Mouse (Mus musculus) limb, embryonic 12.5 days (tissue): ENCODE results near the gene Ugt1a9. TPM values are rescaled to one million over a fixed set of nuclear protein-coding genes. Genes with fewer than 3 reads are reported as not detected.

Source experiments
- ATAC-seq: fragments of 200-750 bp; cut with Nextera tagmentation; 2 replicates; pipeline ENCODE4 v1.8.0; 2017; ENCODE audit warnings: low read depth, moderate TSS enrichment; ENCODE audit not compliant: insufficient number of reproducible peaks, insufficient read depth, low FRiP score, low TSS enrichment
- H3K27ac ChIP-seq: fragments of 300-500 bp; sonication (generic); 2 replicates; pipeline ENCODE4 v1.5.1; 2016; ENCODE audit warnings: mild to moderate bottlenecking, moderate library complexity
- H3K27me3 ChIP-seq: fragments of 300-500 bp; sonication (generic); 2 replicates; pipeline ENCODE4 v1.6.1; 2016; ENCODE audit warnings: mild to moderate bottlenecking, moderate library complexity
- H3K36me3 ChIP-seq: fragments of 300-500 bp; sonication (generic); 2 replicates; pipeline ENCODE4 v1.6.1; 2016; ENCODE audit warnings: mild to moderate bottlenecking, moderate library complexity
- H3K4me1 ChIP-seq: fragments of 300-500 bp; sonication (generic); replicated peaks from 2 replicates; pipeline ENCODE4 v1.6.1; 2016
- H3K4me2 ChIP-seq: fragments of 300-500 bp; sonication (generic); 2 replicates; pipeline ENCODE4 v1.6.1; 2016; ENCODE audit warnings: mild to moderate bottlenecking, moderate library complexity
- H3K4me3 ChIP-seq: fragments of 300-500 bp; sonication (generic); replicated peaks from 2 replicates; pipeline ENCODE4 v1.5.1; 2016; ENCODE audit warnings: mild to moderate bottlenecking
- H3K9ac ChIP-seq: fragments of 300-500 bp; sonication (generic); replicated peaks from 2 replicates; pipeline ENCODE4 v1.6.1; 2016; ENCODE audit warnings: mild to moderate bottlenecking, moderate library complexity
- H3K9me3 ChIP-seq: fragments of 300-500 bp; sonication (generic); 2 replicates; pipeline ENCODE4 v1.6.1; 2016; ENCODE audit warnings: mild to moderate bottlenecking, moderate library complexity
- WGBS: fragments of 180-500 bp; shearing (Covaris S2); methylation state at CpG from one replicate; pipeline ENCODE4 v1.1.7; 2016; 5-methylcytosine and 5-hydroxymethylcytosine counted together
- polyA plus RNA-seq: library from polyadenylated mRNA; unstranded; fragments of >200 nt; fragmentation: Nextera tagmentation; extraction: Ambion mirVana; gene quantifications from 2 replicates; pipeline ENCODE4 v1.2.1, GENCODE M21; 2016

The Ugt1a9 gene
- polyA plus RNA-seq, 1 experiment from 2014 or later: not detected

DNA sequence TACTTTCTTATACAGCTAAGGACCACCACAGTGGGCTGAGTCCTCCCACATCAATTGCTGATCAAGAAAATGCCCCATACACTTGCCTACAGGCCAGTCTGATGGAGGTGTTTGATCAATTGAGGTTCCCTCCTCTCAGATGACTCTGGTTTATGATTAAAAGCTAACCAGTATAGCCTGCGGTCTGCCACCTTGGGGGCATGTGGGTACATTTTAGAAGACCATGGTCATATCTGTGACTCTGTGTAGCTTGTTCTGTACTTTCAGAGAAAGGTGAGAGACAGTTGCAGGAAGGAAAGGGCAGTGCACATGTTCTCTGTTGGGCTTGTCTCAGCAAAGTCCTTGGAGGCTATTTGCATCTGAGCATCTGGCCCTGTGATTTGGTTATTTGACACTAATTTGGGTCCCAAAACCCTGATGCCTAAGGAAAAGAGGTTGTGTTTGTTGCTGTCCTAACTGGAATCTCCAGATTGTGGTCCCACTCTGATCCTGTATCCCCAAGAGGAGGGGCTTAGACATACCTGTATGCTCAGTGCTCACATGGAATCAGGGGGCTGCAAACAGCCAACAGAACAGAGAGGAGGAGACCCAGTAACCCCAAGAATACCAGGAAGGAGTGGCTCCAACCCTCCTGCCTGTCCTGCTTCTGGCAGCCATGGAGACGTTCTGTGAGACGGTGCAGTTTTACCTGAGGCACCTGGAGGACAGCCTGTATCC, 162.2 kb downstream of the Ugt1a9 start:
- Histone ChIP-seq H3K27me3 (no peaks in the 10 kb centered on the region), H3K4me1 (no peaks in the 10 kb centered on the region), H3K27ac (no peak overlapping the region), H3K36me3 (no peaks in the 10 kb centered on the region), H3K4me3 (no peak overlapping the region), H3K9me3 (peaks cover 97% of the 10 kb centered on the region), H3K9ac (no peak overlapping the region), H3K4me2 (no peak overlapping the region)
- no peak for ATAC-seq
- 55% methylated on average over 3 of the region's 3 CpGs for WGBS

DNA sequence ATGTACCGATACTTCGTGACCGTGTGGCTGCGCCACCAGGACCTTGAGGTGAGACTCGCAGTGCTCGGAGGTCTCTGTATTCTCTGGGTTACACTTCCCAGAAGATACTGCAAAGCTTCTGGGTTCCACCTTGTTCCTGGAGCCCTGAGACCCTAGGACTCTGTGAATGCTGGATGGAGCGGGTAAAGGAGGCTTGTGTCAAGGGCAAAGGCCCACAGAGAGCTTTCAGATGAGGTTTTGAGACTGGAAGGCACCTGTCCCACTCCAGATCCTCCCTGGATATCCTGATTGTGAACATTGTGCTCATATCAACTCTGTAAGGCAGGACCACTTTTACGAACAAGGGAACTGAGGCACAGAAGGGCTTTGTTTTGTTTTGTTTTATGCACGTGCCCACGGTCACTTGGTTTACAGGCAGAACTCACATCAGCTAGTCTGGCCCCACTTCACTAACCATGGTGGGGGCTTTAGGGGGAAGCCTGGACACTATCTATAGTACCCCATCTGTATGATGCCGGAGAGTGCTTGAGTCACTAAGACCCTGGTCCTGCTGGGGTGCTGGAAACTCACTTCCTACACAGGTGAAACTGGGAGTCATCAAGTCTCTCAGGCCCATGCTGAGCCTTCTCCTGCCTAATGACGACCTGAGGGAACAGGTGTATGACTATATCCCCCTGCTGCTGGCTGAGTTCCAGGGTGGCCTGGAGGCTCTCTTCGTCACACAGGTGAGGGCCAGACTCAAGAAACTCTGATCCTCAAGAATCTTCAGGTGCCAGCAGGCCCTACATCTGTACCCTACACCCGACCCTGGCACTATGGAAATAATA, 163.0 kb downstream of the Ugt1a9 start:
- no peak for ATAC-seq
- WGBS: 68% methylated on average over 14 of the region's 14 CpGs
- H3K27ac ChIP-seq: no peak overlapping the region
- H3K4me1 ChIP-seq: no peaks in the 10 kb centered on the region
- H3K9me3 ChIP-seq: peaks cover 97% of the 10 kb centered on the region
- no peak overlapping the region for H3K9ac ChIP-seq
- H3K27me3 ChIP-seq: no peaks in the 10 kb centered on the region
- no peak overlapping the region for H3K4me3 ChIP-seq
- H3K36me3 ChIP-seq: no peaks in the 10 kb centered on the region
- H3K4me2 ChIP-seq: no peak overlapping the region

DNA sequence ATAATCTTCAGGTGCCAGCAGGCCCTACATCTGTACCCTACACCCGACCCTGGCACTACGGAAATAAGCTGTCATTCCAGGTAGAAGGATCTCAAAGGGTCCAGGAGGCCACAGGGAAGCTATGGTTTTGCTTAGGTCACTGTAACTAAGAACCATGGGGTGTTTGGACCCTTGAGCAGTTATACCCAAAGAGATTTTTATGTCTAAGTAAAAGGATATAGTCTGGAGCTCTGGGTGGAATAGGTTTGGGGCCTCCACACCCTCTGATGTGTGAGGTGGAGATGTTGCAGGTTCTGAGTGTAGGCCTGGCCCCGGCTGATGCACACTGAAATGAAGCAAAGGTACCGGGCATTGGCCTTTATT, 163.6 kb downstream of the Ugt1a9 start:
- ATAC-seq: no peak
- WGBS: 63% methylated on average over 4 of the region's 4 CpGs
- no peak overlapping the region for H3K27ac ChIP-seq
- no peaks in the 10 kb centered on the region for H3K36me3 ChIP-seq
- H3K9me3 ChIP-seq: peaks cover 97% of the 10 kb centered on the region
- no peak overlapping the region for H3K9ac ChIP-seq
- H3K4me2 ChIP-seq: no peak overlapping the region
- H3K4me3 ChIP-seq: no peak overlapping the region
- H3K27me3 ChIP-seq: no peaks in the 10 kb centered on the region
- no peaks in the 10 kb centered on the region for H3K4me1 ChIP-seq

- H3K27me3 ChIP-seq: no peaks in the 10 kb centered on the region
- no peaks in the 10 kb centered on the region for H3K36me3 ChIP-seq
- H3K4me1 ChIP-seq: no peaks in the 10 kb centered on the region
- no peak overlapping the region for H3K27ac ChIP-seq
- no peak overlapping the region for H3K9ac ChIP-seq
- ATAC-seq: no peak
- H3K4me3 ChIP-seq: no peak overlapping the region
- H3K9me3 ChIP-seq: peaks cover 97% of the 10 kb centered on the region
- WGBS: 47% methylated on average over 5 of the region's 5 CpGs
- no peak overlapping the region for H3K4me2 ChIP-seq
These were observed 164.0 kb downstream of the Ugt1a9 start for GRCm38 (mm10) chr1:88234646-88235045.

DNA sequence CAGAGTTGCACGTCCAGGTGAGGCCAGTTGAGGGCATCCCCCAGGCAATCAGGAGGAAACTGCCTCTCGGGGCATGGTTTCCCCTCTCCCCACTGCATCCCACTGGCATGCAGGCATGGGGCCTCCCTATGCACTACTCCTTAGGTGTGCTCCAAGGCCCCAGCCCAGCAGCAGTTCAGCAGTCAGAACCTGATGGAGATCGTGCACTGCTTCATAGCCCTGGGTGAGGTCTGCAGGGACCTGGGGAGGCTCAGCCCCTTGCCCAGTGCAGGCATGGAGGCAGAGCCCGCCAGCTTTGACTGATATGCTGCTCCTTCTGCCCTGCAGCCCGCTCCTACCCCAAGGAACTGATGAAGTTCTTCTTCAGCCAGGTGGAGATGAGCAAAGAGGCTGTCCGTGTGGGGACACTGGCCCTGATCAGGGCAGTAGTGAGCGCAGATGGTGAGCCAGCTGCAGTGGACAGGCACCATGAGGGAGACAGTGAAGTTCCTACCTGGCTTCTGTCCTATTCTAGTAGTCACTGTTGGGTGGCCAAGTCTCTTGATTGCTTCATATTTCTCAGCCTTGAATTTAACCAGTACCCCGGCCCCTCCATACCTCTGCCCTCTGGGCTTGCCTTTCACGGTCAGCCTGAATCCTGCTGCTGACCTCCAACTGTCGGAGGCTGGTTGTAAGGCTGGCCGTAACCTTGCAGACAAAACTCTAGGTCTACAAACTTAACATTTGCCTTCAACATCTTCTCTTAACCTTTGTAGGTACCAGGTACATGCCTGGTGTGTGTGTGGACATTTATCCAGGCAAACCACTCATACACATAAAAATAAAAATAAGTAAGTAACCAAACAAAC, 164.7 kb downstream of the Ugt1a9 start:
- Histone ChIP-seq H3K4me3 (no peak overlapping the region), H3K9ac (no peak overlapping the region), H3K27ac (no peak overlapping the region), H3K4me2 (no peak overlapping the region), H3K36me3 (no peaks in the 10 kb centered on the region), H3K9me3 (peaks cover 97% of the 10 kb centered on the region), H3K4me1 (no peaks in the 10 kb centered on the region), H3K27me3 (no peaks in the 10 kb centered on the region)
- WGBS: 64% methylated on average over 11 of the region's 11 CpGs
- peak; percentile 12; the same call in 1 of the 2 replicates for ATAC-seq

DNA sequence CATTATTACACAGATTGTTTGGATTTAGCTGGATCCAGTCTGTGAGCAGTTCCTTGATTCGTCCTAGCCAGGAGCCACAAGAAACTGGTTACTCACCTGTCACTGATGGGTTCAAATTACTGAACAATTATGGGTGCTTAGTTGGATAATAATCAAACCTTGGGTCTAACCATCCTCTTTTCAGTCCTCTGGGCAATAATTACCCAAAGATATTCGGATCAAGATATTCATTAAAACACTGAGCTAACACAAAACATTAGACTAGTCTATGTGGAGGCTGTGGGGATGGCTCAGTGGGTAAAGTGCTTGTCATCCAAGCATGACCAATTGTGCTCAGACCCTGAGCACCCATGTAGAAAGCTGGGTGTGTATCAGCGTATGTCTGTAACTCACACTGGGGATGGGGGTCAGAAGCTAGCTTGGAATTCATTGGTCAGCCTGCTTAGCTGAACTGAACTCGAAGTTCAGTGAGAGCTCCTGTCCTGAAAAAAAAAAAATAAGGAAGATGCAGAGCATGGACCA, 165.4 kb downstream of the Ugt1a9 start:
- no peak for ATAC-seq
- Histone ChIP-seq H3K27me3 (no peaks in the 10 kb centered on the region), H3K9me3 (peaks cover 97% of the 10 kb centered on the region), H3K4me2 (no peak overlapping the region), H3K4me1 (no peaks in the 10 kb centered on the region), H3K36me3 (no peaks in the 10 kb centered on the region), H3K4me3 (no peak overlapping the region), H3K27ac (no peak overlapping the region), H3K9ac (no peak overlapping the region)
- WGBS: 66% methylated on average over 4 of the region's 4 CpGs

DNA sequence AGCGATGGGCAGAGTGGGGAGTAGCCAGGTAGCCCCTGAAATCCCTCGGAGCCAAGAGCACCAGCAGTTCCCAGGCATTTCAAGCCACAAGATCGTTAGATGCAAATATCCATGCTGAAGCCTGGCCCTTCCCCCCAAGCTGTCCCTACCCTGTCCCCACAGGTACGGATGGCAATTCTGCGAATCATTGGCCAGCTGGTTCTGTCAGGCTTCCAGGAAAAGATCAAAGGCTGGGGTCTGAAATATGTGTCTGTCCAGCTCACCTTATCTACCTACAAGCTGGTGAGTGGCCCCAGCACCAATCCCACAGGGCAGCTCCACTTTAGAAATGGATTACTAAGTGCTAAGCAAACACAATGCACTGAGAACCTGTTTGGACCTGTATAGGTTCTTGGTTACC, 166.7 kb downstream of the Ugt1a9 start:
- Histone ChIP-seq H3K4me3 (no peak overlapping the region), H3K9ac (no peak overlapping the region), H3K27me3 (no peaks in the 10 kb centered on the region), H3K36me3 (no peaks in the 10 kb centered on the region), H3K27ac (no peak overlapping the region), H3K9me3 (peaks cover 92% of the 10 kb centered on the region), H3K4me1 (no peaks in the 10 kb centered on the region), H3K4me2 (no peak overlapping the region)
- ATAC-seq: no peak
- WGBS: 74% methylated on average over 5 of the region's 5 CpGs

- ATAC-seq: no peak
- no peaks in the 10 kb centered on the region for H3K4me1 ChIP-seq
- H3K36me3 ChIP-seq: no peaks in the 10 kb centered on the region
- H3K4me3 ChIP-seq: no peak overlapping the region
- peaks cover 91% of the 10 kb centered on the region for H3K9me3 ChIP-seq
- no peak overlapping the region for H3K4me2 ChIP-seq
- H3K27ac ChIP-seq: no peak overlapping the region
- H3K9ac ChIP-seq: no peak overlapping the region
- 76% methylated on average over 6 of the region's 6 CpGs for WGBS
- no peaks in the 10 kb centered on the region for H3K27me3 ChIP-seq
These were observed 168.2 kb downstream of the Ugt1a9 start for GRCm38 (mm10) chr1:88238771-88239170.

DNA sequence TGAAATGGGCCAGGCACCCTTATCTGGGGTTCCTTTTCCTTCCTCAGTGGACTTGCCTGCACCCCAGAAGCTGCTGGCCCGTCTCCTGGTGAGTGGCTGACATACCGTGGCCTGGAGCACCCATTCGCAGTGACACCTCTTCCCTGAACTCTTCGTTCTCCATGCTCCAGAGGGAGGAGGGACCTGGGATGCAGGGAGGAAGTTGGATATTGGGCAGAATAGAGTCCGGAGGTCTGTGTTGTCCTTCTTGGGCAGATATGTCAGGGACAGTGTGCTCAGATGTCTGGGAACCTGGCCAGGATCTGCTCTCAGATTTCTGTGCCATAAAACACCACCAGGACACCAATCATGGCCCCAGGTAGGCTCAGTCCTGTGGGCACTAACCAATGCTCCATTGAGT, 169.5 kb downstream of the Ugt1a9 start:
- Histone ChIP-seq H3K36me3 (no peaks in the 10 kb centered on the region), H3K4me3 (no peak overlapping the region), H3K9me3 (peaks cover 91% of the 10 kb centered on the region), H3K4me1 (no peaks in the 10 kb centered on the region), H3K4me2 (no peak overlapping the region), H3K9ac (no peak overlapping the region), H3K27me3 (no peaks in the 10 kb centered on the region), H3K27ac (no peak overlapping the region)
- ATAC-seq: no peak
- 76% methylated on average over 5 of the region's 5 CpGs for WGBS

DNA sequence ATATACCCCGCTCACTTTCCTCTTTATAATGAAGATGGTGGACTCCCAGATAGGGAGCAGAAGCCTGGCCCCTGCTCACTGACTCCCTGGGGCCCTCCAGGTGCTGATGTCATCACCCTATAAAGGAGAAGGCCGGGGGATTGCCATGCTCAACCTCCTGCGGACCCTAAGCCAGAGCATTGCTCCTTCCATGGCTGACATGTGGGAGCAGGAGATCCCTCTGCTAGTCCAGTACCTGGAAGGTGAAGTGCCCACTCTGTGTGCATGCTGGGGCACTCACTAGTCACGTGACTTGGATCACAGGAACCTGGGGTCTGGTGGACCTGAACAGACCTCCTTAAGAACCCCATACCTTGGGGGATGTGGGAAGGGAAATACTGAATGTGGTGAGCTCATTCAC, 170.0 kb downstream of the Ugt1a9 start:
- 72% methylated on average over 4 of the region's 4 CpGs for WGBS
- no peak for ATAC-seq

GRCm38 (mm10) chr1:88243861-88244260, 173.3 kb downstream of the Ugt1a9 start:
- H3K27me3 ChIP-seq: no peaks in the 10 kb centered on the region
- no peaks in the 10 kb centered on the region for H3K36me3 ChIP-seq
- H3K4me2 ChIP-seq: no peak overlapping the region
- no peak overlapping the region for H3K27ac ChIP-seq
- no peaks in the 10 kb centered on the region for H3K4me1 ChIP-seq
- H3K9ac ChIP-seq: no peak overlapping the region
- WGBS: 64% methylated on average over 5 of the region's 5 CpGs
- H3K4me3 ChIP-seq: no peak overlapping the region
- H3K9me3 ChIP-seq: peaks cover 94% of the 10 kb centered on the region
- ATAC-seq: no peak

More for the DNA sequence above, 170.0 kb downstream of the Ugt1a9 start:
- H3K27me3 ChIP-seq: no peaks in the 10 kb centered on the region
- no peak overlapping the region for H3K4me2 ChIP-seq
- no peaks in the 10 kb centered on the region for H3K36me3 ChIP-seq
- no peak overlapping the region for H3K27ac ChIP-seq
- no peak overlapping the region for H3K4me3 ChIP-seq
- peaks cover 91% of the 10 kb centered on the region for H3K9me3 ChIP-seq
- H3K4me1 ChIP-seq: no peaks in the 10 kb centered on the region
- H3K9ac ChIP-seq: no peak overlapping the region
